Mouse (Mus musculus) thymus, postnatal 14 days (tissue): ENCODE results near the gene Slc22a19.
"Not testable (repeated sequence)": the region's sequence is repeated elsewhere in the genome, so short reads cannot be mapped to it uniquely, and the experiment has no call there.

Source experiments
- DNase-seq: peaks from one replicate; pipeline ENCODE4 v3.0.0; 2021

Slc22a19 gene

DNA sequence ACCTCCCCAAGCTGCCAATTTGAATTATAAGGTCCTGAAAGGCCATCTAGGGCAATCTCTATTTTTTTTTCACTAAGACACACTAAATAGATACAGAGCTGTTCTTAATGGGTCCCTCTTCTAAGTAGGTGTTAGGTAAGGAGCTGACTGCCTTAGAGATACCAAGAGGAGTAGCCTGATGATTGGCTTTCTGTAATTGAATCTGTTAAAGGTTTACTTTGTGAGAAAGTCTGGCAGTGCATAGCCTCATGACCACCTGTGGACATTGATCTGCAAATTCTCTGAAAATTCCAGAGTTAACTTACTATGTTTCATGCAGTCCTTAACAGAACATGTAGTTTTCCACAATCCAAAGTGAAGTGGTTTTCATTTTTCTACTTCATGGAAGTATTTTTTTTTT is at the start of gene Slc22a19:
TSS of gene Slc22a19 (minus strand) at position 163 of the 400 bp plus-strand sequence.
- DNase-seq = no peak

DNA sequence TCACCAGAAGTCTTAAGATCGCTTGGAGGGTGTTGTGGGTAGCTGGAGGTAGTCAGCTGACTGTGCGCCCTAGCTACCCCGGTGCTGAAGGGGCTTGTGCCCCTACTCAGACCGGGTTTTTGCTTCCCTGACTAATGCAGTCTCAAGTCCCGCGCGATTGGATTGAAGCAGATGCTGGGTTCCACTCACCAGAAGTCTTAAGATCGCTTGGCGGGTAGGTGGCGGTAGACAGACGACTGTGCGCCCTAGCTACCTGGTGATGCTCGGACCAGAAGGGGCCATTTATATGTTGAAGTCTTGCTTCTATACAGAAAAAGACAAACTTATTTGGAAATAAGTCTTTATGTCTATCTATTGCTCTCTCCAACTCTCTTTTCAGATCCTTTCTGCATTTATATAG is 42.3 kb upstream of the Slc22a19 start:
- not testable (repeated sequence) for DNase-seq

DNA sequence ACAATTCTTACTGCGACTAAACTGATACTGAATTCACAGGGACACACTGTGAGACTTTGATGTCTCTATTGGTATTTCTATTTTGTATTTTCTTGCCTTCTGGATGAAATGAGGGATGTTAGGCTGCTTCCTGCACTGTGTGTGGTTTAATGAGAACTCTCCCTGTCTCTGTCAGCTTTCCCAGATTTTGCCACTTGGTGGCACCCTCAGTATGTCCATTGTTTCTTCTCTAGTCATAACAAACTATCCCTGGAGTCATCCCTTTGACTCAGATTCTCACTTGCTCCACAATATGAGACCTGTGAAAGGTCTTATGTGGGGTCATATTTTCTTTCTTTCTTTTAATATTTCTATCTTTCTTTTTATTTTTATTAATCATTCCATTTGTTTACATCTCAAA is 18.4 kb upstream of the Slc22a19 start:
- DNase-seq = no peak

DNA sequence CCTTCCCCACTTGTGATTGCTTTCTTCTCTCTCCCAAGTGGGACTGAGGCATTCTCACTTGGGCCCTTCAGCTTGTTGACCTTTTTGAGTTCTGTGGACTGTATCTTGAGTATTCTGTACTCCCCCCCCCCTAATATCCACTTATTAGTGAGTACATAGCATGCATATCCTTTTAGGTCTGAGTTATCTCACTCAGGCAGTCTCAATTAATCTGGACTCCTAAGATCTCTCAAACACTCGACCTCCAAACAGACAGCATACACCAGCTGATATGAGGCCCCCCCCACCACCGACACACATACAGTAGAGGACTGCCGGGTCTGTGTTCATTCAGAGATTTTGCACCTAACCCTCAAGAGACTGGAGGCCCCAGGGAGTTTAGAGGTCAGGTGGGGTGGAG is 18.0 kb downstream of the Slc22a19 start:
- not testable (repeated sequence) for DNase-seq

DNA sequence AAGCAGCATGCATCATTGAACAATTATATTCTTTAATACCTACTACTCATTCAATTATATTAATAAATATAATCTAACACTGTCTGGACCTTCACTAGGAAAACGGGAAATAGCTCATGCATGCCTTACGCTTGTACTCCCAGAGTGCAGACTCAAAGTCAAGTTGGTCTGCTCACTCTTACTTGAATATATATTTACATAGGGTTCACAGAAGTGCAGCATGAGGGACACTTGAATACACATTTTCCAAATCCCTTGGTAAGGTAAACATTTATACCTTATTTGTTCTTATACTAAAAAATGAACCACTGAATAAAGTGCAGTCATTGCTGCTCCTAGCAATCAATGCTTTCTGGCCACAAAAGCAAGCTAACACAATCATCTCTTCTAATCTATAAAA is 19.9 kb downstream of the Slc22a19 start:
- no peak for DNase-seq

DNA sequence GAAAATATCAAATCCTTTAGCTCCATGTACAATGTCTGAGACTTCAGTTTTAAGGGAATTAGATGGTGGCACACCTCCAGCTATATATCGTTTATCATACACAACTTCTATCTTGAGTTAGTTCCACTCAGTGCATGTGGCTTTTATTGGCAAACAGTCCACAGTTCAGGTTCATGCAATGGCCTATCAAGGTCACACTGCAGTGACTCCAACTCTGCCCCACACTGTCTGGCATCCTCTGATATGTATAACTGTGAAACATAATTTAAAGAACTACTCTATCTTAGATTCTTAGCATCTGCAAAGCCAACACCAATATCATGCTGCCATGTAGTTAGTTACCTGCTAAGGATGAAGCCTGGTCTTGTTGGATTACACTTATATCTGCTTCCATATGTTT is 23.1 kb downstream of the Slc22a19 start:
- DNase-seq = no peak

DNA sequence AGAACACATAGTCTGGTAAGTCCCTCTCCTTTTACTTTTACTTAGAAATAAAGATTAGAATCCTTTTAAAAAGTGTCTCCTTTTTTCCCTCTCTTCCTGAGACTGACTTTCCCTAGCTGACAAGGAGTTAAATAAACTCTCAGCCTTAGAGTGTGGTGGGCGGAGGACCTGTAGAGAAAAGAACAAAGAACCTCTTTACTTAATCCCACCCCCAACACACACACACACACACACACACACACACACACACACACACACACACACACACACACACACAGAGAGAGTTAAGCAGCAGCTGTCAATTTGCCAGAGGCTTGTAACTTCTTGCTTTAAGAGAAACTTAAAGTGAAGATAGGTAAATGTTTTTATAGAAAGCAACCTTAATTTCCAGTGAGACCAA is 39.1 kb downstream of the Slc22a19 start:
- DNase-seq = no peak

DNA sequence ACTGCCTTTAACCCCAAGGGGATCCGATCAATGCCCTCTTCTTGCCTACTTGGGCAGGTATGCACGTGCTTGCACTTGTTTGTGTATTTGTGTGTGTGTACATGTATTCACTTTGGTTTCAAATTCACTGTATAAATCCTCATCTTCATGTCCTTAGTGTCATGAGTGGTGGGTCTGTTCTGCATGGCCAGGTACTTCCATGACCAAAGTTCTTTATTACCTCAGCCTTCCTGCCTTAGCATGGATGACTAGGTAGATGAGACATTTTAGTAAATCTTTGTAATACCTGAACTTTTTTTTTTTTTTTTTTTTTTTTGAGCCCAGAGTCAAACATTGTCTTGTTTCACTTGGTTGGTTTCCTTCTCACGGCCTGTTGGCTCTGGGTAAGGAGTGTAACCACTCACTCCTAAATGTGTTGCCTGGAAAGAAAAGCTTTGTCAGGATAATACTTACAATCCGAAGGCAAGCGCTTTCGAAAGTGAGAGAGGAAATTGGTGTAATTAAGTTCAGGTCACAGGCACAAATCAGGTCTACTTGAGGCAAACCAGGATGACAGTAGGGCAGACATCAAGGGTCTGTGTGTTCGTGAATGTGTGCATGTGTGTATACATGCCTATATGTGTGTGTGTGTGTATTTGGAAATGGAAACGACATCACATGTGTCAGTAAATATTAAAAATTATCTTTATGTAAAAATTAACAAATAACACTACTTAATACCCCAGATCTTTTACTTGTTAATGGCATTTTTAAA is 62.0 kb downstream of the Slc22a19 start:
- DNase-seq = no peak

DNA sequence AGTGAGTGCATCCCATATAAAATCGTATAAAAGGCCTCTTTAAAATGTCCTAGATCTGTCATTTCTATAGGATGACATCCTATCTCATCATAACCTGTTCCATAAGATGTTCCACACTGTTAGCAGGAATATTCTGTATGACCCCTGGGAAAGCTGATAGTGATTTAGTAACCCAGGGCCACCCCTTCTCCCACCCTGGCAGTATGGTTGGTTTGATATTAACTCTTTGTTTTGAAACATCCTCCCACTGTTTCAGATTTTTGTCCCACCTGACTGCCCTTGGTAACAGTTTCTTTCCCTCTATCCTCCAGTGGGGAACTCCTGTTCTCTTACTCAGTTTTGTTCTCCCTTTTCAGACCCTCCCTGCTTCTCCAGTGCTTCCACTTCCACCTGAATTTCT is 77.3 kb downstream of the Slc22a19 start:
- no peak for DNase-seq

DNA sequence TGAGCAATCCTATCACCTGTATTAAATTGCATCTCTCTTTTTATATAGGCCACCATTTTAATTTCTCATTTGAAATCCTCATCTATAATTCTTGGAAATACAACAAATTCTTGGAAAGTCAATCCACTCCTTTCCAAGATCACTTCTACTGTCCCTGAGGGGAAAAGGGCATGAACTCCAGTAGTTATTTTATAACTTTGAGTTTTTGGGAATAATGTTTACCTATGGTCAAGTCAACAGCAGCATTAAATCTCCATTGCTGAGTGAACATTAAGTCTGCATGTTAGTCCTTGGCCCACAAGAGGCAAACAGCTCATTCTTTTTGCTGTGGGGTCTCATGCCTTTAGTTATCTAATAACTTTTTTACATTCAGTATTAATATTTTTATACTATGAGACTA is 78.1 kb downstream of the Slc22a19 start:
- DNase-seq = no peak
